Mouse (Mus musculus) spleen, adult 18-20 months (tissue): ENCODE results near the gene Cphx1.
"Not testable (repeated sequence)": the region's sequence is repeated elsewhere in the genome, so short reads cannot be mapped to it uniquely, and the experiment has no call there.

Source experiments
- DNase-seq, 2 experiments: peaks; one replicate each; pipeline ENCODE4 v3.0.0; 2022; ENCODE audit warnings: mixed read lengths in 2 of 2

Cphx1 gene

DNA sequence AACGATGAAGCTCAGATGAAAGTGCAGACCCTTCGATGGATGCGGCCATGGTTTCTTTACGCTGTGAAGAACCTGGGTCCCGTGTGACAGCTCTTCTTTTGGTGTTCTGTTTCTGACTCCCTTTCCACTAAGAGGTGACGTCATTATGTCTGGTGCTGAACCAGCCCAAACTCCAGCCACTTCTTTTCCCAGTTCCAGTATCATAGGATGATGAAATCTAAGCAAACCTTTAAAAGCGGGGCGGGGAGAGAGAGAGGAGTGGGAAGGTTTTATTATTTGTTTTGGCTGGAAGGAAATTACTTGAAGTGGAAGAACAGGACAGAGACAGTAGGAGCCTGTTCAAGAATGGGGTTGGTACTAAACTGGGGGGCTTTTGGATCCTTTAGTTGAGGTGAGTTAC, at the start of gene Cphx1:
Gene Cphx1, plus strand, starts transcription at position 301 of the 400 bp plus-strand sequence.
- DNase-seq, result not testable (repeated sequence)

DNA sequence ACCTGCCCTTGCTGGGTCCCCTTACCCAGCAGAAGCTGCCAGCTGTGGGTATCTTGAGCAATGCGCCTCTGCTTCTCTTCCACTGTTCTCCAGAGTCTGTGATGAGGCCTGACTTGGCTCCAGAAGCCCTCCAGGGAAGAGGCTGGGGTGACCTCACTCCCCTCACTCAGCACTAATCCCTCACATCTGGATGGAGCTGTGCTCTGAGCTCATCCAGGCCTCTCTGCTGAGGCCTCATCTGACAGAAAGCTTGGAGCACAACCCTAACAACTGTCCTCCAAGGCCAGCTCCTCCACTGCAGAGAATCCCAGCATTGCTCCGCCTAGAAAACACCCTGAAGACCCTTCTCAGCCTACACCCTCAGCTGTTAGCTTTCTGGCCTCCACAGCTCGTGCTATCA, 43.5 kb upstream of the Cphx1 start:
- not testable (repeated sequence) for DNase-seq

DNA sequence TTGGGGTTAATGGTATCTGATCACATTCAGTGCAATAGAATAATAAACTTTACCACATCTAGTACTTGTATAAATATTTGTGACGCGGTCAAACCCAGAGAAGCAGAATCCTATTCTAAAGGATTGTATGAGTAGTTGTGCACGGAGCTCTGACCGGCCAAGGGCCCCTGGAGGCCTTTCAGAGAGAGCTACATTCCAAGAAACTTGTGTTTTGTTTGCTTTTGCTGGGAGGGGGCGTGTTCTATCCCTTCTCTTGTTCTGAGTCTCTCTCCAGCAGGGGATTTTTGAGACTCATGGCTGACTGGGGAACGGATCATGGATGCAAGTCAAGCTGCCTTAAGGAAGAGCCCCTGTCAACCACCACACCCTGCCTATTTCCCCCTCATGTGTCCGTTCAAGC, 42.4 kb upstream of the Cphx1 start:
- not testable (repeated sequence) for DNase-seq

DNA sequence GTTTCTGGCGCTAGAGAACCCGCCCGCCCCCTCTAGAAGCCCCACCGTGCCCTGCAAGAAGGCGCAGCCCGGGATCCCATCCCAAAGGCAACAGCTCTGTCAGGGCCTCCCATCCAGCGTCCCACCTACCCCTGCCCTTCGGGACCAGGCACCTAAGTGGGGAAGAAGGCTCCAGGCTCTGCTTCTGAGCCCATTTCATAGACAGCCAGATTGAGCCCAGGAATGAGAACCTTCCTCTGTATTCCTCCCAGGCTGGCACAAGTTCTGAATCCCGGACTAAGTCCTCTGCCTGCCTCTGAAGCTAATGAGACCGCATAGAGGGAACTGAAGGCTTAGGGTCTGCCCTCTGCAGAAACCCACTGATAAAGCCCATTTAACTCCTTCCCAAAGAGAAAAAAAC, 35.1 kb upstream of the Cphx1 start, which contains the start of gene Plac9a:
Gene Plac9a, minus strand, starts transcription at position 101 of the 400 bp plus-strand sequence.
- not testable (repeated sequence) for DNase-seq

DNA sequence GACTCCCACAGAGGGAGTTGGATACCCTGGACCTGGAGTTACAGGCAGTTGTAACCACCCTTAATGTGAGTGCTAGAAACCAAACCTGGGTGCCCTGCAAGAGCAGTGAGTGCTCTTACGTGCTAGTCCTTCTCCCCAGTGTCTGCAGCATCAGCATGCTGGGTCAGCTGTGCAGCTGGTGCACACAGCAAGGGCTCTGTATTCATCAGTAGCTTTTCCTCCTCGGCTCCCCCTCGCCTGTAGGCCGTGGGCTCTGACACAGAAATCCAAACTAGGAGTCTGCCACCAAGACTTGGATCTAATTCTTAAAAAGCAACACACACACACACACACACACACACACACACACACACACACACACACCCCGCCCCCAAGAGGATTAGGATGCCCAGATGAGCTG, 32.9 kb upstream of the Cphx1 start:
- not testable (repeated sequence) for DNase-seq

DNA sequence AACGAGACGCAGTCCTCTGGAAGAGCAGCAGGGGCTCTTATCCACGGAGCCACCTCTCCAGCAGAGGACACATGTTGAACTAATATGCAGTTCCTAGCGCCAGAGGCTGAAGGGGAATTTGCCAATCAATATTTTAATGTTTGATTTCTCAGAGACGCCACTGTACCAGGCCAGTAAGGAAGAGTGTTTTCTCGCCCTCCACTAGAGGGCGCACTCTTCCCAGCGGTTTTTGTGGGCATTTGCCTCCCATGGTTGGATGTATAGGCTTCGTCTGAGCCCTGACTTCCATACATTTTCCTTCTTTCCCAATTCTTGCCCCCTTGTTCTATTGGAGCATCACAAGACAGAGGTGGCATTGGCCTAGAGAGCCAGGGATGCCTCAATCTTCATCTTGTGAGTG, 30.8 kb upstream of the Cphx1 start:
- DNase-seq, result not testable (repeated sequence)

DNA sequence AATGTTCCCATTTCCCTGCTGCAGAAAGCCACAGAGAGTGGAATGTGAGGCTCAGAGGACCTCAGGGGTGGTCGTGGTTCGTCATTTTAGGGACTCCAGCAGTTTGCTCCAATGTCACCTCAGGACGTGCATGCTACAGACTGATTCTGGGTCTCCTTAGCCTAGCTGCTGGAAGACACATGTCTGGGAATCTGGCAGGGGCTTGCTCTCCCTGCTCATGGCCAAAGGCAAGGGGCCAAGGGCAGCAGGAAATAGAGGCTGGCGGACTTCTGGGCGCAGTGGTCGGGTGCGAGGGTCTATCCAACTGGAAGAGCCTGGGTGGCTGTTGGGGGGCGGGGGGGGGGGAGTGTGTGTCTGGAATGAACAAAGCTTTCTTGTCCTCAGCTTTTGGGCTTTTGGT, 29.1 kb upstream of the Cphx1 start:
- DNase-seq, result not testable (repeated sequence)

DNA sequence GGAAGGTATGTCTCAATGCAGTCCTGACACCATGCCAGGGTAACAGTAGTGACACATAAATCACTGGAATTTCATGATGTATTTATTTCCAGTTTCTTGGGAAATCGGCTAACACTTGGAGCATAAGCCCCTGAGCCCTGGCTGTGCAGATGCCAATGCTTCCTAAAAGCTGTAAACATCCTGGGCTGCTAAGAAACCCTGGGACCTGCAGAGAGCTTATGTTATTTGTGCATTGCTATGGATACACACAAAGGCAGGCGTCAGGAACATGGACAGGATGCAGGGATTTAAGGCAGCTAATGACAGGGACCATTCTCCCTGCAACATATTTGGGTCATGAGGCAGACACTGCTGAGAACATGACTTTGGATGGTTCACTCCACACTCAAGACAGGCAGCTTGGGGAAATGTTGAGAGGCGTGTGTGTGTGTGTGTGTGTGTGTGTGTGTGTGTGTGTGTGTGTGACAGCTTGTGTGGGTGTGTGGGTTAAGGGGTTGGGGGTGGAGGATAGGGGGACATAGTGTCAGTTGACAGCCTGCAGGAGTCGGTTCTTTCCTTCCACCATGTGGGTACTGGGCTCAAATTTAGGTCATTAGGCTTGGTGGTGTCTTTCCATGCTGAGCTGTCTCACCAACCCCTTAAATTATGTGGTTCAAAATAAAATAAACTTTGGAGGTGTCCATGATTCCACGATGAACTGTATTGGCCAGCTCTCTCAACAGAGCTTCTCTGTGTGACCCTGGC, 19.5 kb upstream of the Cphx1 start:
- DNase-seq, result not testable (repeated sequence)

DNA sequence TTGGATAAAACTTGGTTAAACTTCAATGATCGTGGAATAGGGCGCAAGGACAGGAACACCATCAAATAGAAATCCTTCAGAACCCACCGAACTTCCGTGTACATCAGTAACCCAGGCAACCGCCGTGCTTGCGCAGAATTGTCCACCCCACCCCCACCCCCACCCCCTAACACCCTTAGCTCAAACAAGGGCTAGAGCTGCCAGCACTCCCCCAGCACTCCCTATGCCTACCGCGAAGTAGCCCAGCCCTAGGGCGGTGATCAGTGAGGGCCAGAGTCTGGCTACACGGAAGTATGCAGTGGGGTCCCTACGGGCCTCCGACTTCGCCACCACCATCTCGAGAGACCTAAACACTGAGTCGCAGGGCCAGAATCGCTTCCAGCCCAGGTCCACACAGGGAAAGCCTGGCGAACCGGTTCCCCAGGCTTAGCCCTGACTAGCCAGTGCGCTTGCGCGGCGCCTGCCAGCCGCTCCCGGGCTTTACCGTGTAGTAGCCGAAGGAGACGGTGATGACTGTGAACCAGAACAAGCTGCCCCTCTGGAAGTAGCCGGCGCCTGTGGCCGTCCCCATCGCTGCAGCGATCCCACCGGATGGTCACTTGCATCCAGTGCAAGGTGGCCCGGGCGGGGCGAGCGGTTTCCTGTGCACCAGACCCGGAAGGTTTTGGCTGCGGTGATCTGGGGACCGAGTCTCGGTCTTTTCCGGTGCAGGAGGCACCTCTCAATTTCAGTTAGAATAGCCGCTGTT, 11.1 kb upstream of the Cphx1 start:
- DNase-seq, result not testable (repeated sequence)

DNA sequence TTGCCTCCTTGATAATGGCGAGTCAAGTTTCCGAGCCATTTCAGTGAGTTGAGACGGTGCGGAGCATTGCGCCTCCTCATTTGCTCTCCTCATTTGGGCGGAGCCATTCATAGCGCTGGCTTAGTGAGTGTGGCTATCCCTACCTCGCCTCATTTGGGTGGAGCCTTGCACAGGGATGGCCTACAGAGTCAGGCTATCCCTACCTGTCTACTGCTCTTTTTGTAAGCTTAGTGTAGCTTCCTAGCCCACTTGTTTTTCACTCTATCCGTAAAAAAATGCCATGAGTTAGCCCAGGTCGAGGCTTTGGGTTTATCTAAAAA, 10.6 kb upstream of the Cphx1 start, which contains the start of gene Tmem254a:
Gene Tmem254a, minus strand, starts transcription at position 111 of the 320 bp plus-strand sequence.
- not testable (repeated sequence) for DNase-seq

DNA sequence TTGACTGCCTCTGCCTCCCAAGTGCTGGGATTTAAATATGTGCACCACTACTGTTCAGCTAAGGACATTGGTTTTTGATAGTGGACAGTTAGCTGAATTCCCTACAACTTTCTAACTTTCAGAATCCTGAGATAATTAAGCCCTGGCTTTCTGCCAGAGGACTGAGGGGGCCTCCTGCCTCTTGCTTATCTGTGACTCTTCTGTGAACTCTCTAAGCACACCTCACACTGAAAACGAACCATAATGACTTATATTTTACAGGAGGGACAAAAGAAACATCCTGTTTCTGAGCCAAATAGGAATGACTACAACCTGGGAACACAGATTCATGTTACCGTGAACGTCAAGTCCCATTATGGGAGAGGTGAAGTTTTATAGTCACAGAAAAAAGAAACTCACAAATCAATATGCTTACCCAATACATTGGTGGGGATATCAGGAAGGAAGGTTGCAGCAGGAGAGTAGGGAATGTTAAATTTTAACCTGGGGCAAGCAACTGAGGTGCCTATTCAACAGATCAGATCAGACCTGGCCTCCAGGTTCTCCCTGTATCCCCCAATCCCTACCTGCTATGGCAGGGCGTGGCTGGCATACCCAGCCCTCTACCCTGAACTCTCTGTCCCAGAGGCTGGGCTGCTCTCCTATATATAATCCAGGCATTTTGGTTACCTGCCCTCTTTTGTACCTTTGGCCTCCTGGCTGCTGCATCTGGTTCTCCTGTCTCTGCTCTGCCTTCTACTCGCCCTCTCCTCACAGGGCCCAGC, 1.1 kb upstream of the Cphx1 start:
- not testable (repeated sequence) for DNase-seq

DNA sequence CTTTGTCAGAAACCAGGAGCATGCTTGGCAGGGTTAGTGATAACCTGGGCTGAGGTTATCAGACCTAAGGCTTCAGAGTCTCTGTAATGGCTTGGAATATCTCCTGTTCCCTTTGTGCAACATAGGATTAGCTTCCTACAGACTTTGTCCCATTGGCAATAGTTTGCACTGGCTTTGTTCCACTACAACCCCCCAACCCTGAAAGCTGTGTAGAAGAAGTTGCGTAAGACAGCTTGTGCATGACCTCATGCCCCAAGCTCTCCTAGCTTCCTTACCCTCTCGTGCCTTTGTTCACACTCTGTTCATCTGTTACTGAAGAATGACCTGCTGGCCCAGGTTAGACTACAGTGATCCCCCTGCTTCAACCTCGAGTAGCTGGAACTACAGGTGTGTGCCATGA, 19.8 kb downstream of the Cphx1 start:
- not testable (repeated sequence) for DNase-seq

DNA sequence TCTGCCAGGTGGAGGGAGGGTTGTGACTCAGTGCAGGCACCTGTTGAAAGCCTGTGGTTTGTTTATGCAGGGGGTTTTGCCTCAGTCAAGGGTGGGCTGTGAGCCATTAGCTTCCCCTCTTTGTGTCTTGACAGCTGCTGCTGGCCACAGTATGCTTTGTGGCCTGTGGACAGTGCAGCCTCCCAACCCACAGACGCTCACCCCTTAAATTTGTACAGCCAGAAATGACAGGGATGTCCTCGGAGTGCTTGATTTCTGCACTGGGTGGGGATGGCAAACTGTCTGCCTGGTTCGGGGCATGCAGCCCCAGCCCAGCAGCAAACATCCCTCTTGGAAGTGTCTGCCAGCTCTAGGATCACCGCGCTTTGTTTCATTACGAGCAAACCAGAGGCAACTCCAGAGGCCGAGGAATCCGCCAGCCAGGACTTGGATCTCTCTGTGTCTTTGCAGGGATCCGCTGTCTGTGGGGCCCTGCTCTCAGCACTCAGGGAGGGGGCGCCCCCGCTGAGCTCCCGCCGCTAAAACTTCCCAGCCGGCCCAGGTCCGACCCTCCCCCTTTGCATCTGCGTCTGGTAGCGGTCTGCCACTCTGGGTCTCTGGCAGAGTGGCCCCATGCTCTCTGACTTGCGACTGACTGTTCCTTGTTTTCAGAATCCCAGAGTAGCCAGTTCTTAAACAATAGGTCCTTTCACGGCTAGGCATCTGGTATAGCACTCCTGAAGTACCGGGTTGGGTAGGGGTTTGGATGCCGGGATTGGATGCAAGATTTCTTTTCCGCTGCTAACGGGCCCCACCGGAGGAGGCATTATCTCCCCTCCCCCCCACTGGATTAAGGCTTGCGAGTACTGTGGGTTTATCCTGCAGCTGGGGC, 40.5 kb downstream of the Cphx1 start, which contains the start of gene Duxbl1:
Gene Duxbl1, plus strand, starts transcription at position 207 of the 871 bp plus-strand sequence.
- DNase-seq, result not testable (repeated sequence)

DNA sequence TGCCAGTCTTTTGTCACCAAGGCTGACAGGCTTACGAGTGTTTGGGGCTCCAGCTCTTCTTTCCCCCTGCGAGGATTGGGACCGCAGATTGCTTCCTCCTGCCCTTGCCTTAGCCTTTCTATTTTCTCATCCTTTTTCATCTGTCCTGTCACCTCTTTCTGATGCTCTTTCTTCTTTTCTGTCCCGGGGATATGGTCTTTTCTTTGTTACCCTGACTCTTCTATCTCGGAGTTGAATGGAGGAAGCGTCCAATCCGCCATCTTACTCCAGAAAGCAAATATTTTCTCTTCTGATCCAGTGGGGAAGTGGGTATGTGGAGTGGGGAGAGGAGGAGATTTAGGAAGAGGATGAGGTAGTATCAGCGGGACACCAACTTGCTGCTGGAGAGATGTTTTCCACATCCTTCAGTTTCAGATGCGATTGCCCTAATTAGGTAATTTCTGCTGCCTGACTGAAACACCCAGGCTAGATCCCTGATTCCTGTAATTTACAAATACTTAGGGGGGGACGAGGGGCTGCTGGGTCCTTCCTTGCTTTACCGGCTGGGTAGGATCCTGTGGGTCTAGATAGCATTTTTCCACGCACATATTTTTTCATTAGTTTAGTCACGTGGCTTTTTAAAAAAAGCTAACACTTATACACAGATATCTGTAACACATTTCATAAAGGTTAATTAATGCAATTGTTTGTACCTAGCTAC, 41.3 kb downstream of the Cphx1 start:
- DNase-seq, result not testable (repeated sequence)

DNA sequence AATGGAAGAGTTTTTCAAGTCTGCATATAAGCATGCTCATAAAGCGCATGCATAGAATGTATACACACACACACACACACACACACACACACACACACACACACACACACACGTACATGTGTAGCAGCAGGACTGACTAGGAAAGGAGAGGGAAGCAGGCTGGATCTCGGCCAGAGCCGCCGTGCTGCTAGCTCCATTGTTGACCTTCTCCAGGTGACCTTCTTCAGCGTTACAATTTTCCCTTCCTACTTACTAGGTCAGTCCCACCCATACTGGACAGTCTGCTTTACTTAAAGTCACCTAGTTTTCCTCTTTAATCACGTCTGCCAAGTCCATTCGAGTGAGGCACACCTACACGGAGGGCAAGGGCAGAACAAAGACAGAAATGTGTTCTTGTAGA, 43.8 kb downstream of the Cphx1 start:
- DNase-seq, result not testable (repeated sequence)
